Mouse (Mus musculus) splenic B cell, adult 2 months (primary cell): ENCODE measurements around the gene Gm9922.

Source experiments
- DNase-seq: peaks from one replicate; pipeline ENCODE4 v3.0.0-alpha.2; 2011; ENCODE audit warnings: low read depth, low spot score
- H3K27me3 ChIP-seq: 2 replicates; pipeline ENCODE4 v1.6.1; 2012; ENCODE audit warnings: mild to moderate bottlenecking, low read length, moderate library complexity, mixed read lengths; ENCODE audit not compliant: control insufficient read depth, poor library complexity, insufficient read depth, severe bottlenecking
- H3K36me3 ChIP-seq: 2 replicates; pipeline ENCODE4 v1.6.1; 2012; ENCODE audit warnings: mild to moderate bottlenecking, low read length, moderate library complexity, mixed read lengths; ENCODE audit not compliant: control insufficient read depth, poor library complexity, insufficient read depth, severe bottlenecking

Gene Gm9922

GRCm38 (mm10) chr14:101729237-101729971, at the start of gene Gm9922, which contains the start of gene Lmo7:
Gm9922 (minus strand) TSS chr14:101729814.
Lmo7 (plus strand) TSS chr14:101729957.
- Histone ChIP-seq H3K27me3 (no peaks in the 10 kb centered on the region), H3K36me3 (no peaks in the 10 kb centered on the region; the same call in 1 of the 2 replicates)
- DNase-seq, result peak; percentile 26

- no peak for DNase-seq
- Histone ChIP-seq H3K36me3 (no peaks in the 10 kb centered on the region), H3K27me3 (no peaks in the 10 kb centered on the region)
Observed at GRCm38 (mm10) chr14:101778426-101778825, 48.8 kb upstream of the Gm9922 start.

- no peak for DNase-seq
- Histone ChIP-seq H3K27me3 (no peaks in the 10 kb centered on the region), H3K36me3 (no peaks in the 10 kb centered on the region)
Observed at GRCm38 (mm10) chr14:101777129-101777493, 47.5 kb upstream of the Gm9922 start.

GRCm38 (mm10) chr14:101776296-101777128, 46.9 kb upstream of the Gm9922 start:
- no peaks in the 10 kb centered on the region for H3K36me3 ChIP-seq
- no peak for DNase-seq
- no peaks in the 10 kb centered on the region for H3K27me3 ChIP-seq

- peak; percentile 34 for DNase-seq
- H3K36me3 ChIP-seq, result no peaks in the 10 kb centered on the region
- no peaks in the 10 kb centered on the region for H3K27me3 ChIP-seq
Observed at GRCm38 (mm10) chr14:101774631-101775030, 45.0 kb upstream of the Gm9922 start.

- DNase-seq, result no peak
- no peaks in the 10 kb centered on the region for H3K36me3 ChIP-seq
- H3K27me3 ChIP-seq, result no peaks in the 10 kb centered on the region
Observed at GRCm38 (mm10) chr14:101771756-101772155, 42.1 kb upstream of the Gm9922 start.

- no peak for DNase-seq
- Histone ChIP-seq H3K36me3 (no peaks in the 10 kb centered on the region), H3K27me3 (no peaks in the 10 kb centered on the region)
Observed at GRCm38 (mm10) chr14:101771336-101771735, 41.7 kb upstream of the Gm9922 start.

GRCm38 (mm10) chr14:101763762-101764295, 34.2 kb upstream of the Gm9922 start:
- no peaks in the 10 kb centered on the region for H3K36me3 ChIP-seq
- DNase-seq, result no peak
- no peaks in the 10 kb centered on the region for H3K27me3 ChIP-seq

DNA sequence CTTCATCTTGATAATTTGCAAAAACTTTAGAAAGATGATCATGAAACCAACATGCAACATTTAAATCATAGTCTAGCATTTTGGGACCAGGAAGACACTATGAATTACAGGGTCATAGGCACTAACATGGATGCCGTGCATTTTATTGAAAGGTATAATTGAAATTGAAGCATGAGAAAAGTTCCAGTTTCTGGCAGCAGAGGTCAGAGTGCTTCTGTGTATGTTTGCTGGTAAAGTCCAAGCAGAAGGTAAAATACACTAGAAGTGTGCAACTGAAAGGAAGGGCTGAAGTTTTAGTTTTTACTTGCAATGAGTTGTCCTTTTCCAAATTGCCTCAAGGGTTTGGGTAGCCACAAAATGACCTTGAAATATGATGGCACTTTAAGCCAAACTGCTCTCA, 32.7 kb upstream of the Gm9922 start:
- H3K36me3 ChIP-seq, result no peaks in the 10 kb centered on the region
- DNase-seq, result no peak
- H3K27me3 ChIP-seq, result no peaks in the 10 kb centered on the region

- DNase-seq, result no peak
- Histone ChIP-seq H3K36me3 (no peaks in the 10 kb centered on the region), H3K27me3 (no peaks in the 10 kb centered on the region)
Observed at GRCm38 (mm10) chr14:101755425-101755824, 25.8 kb upstream of the Gm9922 start.

DNA sequence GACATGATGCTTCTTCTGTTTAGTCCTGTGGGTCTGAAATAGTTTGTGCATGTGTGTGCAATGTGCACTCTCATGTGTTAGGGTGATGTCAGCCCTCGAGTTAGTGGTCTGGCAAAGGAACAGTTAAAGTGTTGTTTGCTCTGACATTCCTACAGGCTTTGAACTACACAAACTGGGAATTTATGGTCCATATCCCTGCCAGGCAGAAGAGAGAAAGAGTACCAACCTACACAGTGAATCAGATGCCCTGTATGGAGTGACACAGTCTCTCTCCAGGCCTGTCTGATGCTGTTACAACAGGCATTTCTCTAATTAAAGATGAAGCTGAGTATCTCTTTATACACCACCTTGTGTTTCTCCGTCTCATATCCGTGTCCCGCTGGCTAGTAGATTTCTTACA, 21.3 kb upstream of the Gm9922 start:
- DNase-seq, result no peak
- Histone ChIP-seq H3K27me3 (no peaks in the 10 kb centered on the region), H3K36me3 (no peaks in the 10 kb centered on the region)

- DNase-seq, result no peak
- no peaks in the 10 kb centered on the region for H3K27me3 ChIP-seq
- H3K36me3 ChIP-seq, result no peaks in the 10 kb centered on the region
Observed at GRCm38 (mm10) chr14:101748436-101748835, 18.8 kb upstream of the Gm9922 start.

GRCm38 (mm10) chr14:101747811-101748210, 18.2 kb upstream of the Gm9922 start:
- Histone ChIP-seq H3K27me3 (no peaks in the 10 kb centered on the region), H3K36me3 (no peaks in the 10 kb centered on the region)
- no peak for DNase-seq

DNA sequence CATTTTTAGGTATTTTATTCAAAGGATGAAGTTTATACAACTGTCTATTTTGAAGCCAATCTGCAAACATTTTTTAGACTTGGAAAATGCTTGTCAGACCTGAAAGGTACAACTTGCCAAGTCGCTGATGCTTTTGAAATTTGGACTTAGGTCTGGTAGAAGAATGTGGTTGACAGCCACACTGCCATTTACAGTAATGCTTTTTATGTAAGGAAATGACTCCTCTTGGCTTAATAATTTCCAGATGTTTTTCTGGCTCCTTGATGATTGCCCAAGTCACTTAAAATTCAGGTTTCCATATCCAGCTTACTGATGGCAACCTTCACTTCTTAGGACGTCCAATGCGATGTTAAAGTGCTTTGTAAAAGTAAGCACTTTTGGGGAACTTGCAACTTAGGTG, 17.0 kb upstream of the Gm9922 start:
- H3K36me3 ChIP-seq, result no peaks in the 10 kb centered on the region
- DNase-seq, result no peak

DNA sequence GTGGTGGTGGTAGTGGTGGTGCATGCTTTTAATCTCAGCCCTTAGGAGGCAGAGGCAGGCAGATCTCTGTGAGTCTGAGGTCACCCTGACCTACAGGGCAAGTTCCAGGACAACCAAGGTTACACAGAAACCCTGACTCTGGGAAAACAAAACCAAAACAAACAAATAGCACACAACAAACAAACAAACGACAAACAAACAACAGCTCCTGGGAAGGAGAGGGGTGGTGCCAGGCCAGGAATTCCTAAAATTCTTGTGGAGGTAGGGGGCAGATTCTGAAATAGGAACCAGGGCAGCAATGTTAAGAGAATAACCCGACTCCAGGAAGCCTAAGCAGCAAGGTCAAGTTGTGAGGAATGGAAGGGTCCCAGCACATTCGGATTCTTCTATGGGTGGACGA, 7.9 kb upstream of the Gm9922 start:
- Histone ChIP-seq H3K36me3 (no peaks in the 10 kb centered on the region), H3K27me3 (no peaks in the 10 kb centered on the region)
- DNase-seq, result no peak

More for the DNA sequence above, 17.0 kb upstream of the Gm9922 start:
- no peaks in the 10 kb centered on the region for H3K27me3 ChIP-seq
